In the genomic region with DNA sequence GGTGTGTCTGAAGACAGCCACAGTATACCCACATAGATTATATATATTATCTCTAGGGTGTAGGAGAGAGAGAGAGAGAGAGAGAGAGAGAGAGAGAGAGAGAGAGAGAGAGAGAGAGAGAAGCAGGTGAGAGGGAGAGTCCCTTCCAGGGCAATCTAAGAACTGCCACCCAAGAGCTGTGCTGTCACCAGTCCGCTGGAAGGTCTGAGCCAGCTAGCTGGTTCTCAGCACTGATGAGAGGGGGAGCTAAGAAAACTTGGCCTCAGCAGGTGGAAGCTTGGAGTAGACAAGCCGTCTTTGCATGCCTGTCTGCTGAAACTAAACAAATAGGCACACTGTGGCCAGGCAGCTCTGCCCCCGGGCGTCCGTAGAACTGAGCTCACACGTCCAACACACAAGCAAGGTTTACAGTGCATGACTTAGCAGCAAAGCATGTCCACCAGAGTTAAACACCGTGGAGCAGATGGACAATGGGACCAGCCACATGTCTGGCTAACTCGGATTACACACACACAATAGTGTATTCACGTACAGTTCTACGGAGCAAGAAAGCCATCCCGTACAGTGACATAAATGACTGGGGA, we compare ENCODE assay signal across 17 mouse cellular contexts. TPM values are rescaled to one million over a fixed set of nuclear protein-coding genes. Genes with fewer than 3 reads are reported as not detected.
DNase-seq lines count a peak whose midpoint lies in the region; ATAC-seq and TF ChIP-seq lines count a peak whose summit lies in the region.
"Had no signal": no experiment of that assay in that cellular context is flagged by ENCODE, and none has a peak within 500 bp of the region (broad histone marks: within the 10 kb centered on the region; RNA-seq: fewer than 3 reads in every experiment).

No protein-coding gene starts in this region.

- WGBS in hindbrain, embryonic 12.5 days = 56% methylated on average over 11 of the region's 11 CpGs
- 81% methylated on average over 11 of the region's 11 CpGs for WGBS in hindbrain, embryonic 10.5 days
- 79% methylated on average over 11 of the region's 11 CpGs for WGBS in liver, embryonic 16.5 days (ENCODE audit: insufficient replicate concordance)
- WGBS in neural tube, embryonic 13.5 days = 44% methylated on average over 11 of the region's 11 CpGs

- no peaks in the 10 kb centered on the region for H3K9me3 ChIP-seq in hindbrain, embryonic 12.5 days (replicated peaks)
- H3K9me3 ChIP-seq in hindbrain, embryonic 10.5 days = no peaks in the 10 kb centered on the region
- no peaks in the 10 kb centered on the region for H3K9me3 ChIP-seq in liver, embryonic 16.5 days (replicated peaks; ENCODE audit: control insufficient read depth, low read length)
- H3K9me3 ChIP-seq in neural tube, embryonic 13.5 days = no peaks in the 10 kb centered on the region
- H3K9me3 ChIP-seq: embryonic facial prominence, embryonic 15.5 days; limb, embryonic 13.5 days had no signal

- TF ChIP-seq CTCF in Patski (IDR thresholded peaks at IDR 0.05) = no peak

- H3K27me3 ChIP-seq in hindbrain, embryonic 12.5 days = no peaks in the 10 kb centered on the region
- no peaks in the 10 kb centered on the region for H3K27me3 ChIP-seq in hindbrain, embryonic 10.5 days (ENCODE audit: insufficient read depth, poor library complexity, severe bottlenecking)
- no peaks in the 10 kb centered on the region for H3K27me3 ChIP-seq in liver, embryonic 16.5 days (ENCODE audit: control insufficient read depth, insufficient read depth, low read depth, low read length)
- H3K27me3 ChIP-seq in Patski = no peaks in the 10 kb centered on the region
- H3K27me3 ChIP-seq in neural tube, embryonic 13.5 days = no peaks in the 10 kb centered on the region
- H3K27me3 ChIP-seq: embryonic facial prominence, embryonic 15.5 days; heart, embryonic 12.5 days; limb, embryonic 13.5 days had no signal

- H3K27ac ChIP-seq in hindbrain, embryonic 12.5 days = peak overlapping the region; percentile 23; the same call in 1 of the 2 replicates
- H3K27ac ChIP-seq in hindbrain, embryonic 10.5 days = no peak overlapping the region
- H3K27ac ChIP-seq in liver, embryonic 16.5 days (ENCODE audit: low read length) = no peak overlapping the region
- peak overlapping the region; percentile 7; the same call in 1 of the 2 replicates for H3K27ac ChIP-seq in neural tube, embryonic 13.5 days (replicated peaks)
- H3K27ac ChIP-seq: embryonic facial prominence, embryonic 15.5 days; limb, embryonic 13.5 days had no signal

- H3K9ac ChIP-seq in hindbrain, embryonic 12.5 days = no peak overlapping the region
- no peak overlapping the region for H3K9ac ChIP-seq in liver, embryonic 16.5 days (ENCODE audit: low read depth, low read length)
- H3K9ac ChIP-seq in neural tube, embryonic 13.5 days = no peak overlapping the region
- H3K9ac ChIP-seq: embryonic facial prominence, embryonic 15.5 days; heart, embryonic 12.5 days; limb, embryonic 13.5 days had no signal

- peaks cover 15% of the 10 kb centered on the region; the same call in 1 of the 2 replicates for H3K4me1 ChIP-seq in hindbrain, embryonic 12.5 days
- peaks cover 28% of the 10 kb centered on the region for H3K4me1 ChIP-seq in hindbrain, embryonic 10.5 days (replicated peaks)
- no peaks in the 10 kb centered on the region for H3K4me1 ChIP-seq in liver, embryonic 16.5 days (ENCODE audit: control insufficient read depth, low read depth, low read length)
- peaks cover 7% of the 10 kb centered on the region; the same call in 1 of the 2 replicates for H3K4me1 ChIP-seq in neural tube, embryonic 13.5 days (replicated peaks)
- H3K4me1 ChIP-seq: limb, embryonic 13.5 days had no signal

- intact Hi-C loops in left cerebral cortex, postnatal 25 days (cut with DNase I) = no loop called here

- no peak overlapping the region for H3K4me3 ChIP-seq in hindbrain, embryonic 12.5 days
- no peak overlapping the region for H3K4me3 ChIP-seq in hindbrain, embryonic 10.5 days
- no peak overlapping the region for H3K4me3 ChIP-seq in liver, embryonic 16.5 days (ENCODE audit: low read depth, low read length)
- H3K4me3 ChIP-seq in neural tube, embryonic 13.5 days = no peak overlapping the region
- H3K4me3 ChIP-seq: embryonic facial prominence, embryonic 15.5 days; heart, embryonic 12.5 days; limb, embryonic 13.5 days had no signal

- peaks cover 8% of the 10 kb centered on the region for H3K36me3 ChIP-seq in hindbrain, embryonic 12.5 days
- peaks cover 15% of the 10 kb centered on the region for H3K36me3 ChIP-seq in hindbrain, embryonic 10.5 days
- H3K36me3 ChIP-seq in liver, embryonic 16.5 days (ENCODE audit: control insufficient read depth, insufficient read depth) = peaks cover 4% of the 10 kb centered on the region; the same call in 1 of the 2 replicates
- H3K36me3 ChIP-seq in neural tube, embryonic 13.5 days = peaks cover 33% of the 10 kb centered on the region

- no peak overlapping the region for H3K4me2 ChIP-seq in hindbrain, embryonic 12.5 days (replicated peaks)
- no peak overlapping the region for H3K4me2 ChIP-seq in liver, embryonic 16.5 days (ENCODE audit: low read depth, low read length)
- H3K4me2 ChIP-seq in neural tube, embryonic 13.5 days = no peak overlapping the region
- H3K4me2 ChIP-seq: embryonic facial prominence, embryonic 15.5 days; heart, embryonic 12.5 days; limb, embryonic 13.5 days had no signal

- POLR2A ChIA-PET in Patski (lab: Charles Lee) = no interaction called here

- CTCF ChIA-PET in Patski (lab: Charles Lee) = interaction anchor here (0.7 to 3.3 kb wide), 8 partner anchors 10 to 355 kb away, joined by 3 to 22 read pairs (median 4); no protein-coding TSS in a partner anchor

- no peak for ATAC-seq in hindbrain, embryonic 12.5 days (ENCODE audit: low FRiP score)
- ATAC-seq in liver, embryonic 16.5 days (ENCODE audit: low read depth) = peak; percentile 66; the same call in 1 of the 2 replicates
- ATAC-seq in Patski = peak; percentile 63
- ATAC-seq in neural tube, embryonic 13.5 days (ENCODE audit: low read depth) = no peak
- ATAC-seq: lung, postnatal 0 days had no signal

- DNase-seq in hindbrain, embryonic 10.5 days (ENCODE audit: low spot score) = no peak
- DNase-seq in liver (no peak), Patski (ENCODE audit: low read depth, low spot score) (peak; percentile 46)
- no peak for DNase-seq in left cerebral cortex, postnatal 25 days (ENCODE audit: low spot score in 2 of 2)
- DNase-seq: adrenal gland, postnatal 25 days; heart, postnatal 4 days; kidney, postnatal 25 days; layer of hippocampus, postnatal 36 days; thymus, postnatal 36 days had no signal

- in situ Hi-C loops in Patski (cut with MboI; ENCODE audit: low pct_unique_long_range_greater_than_20kb) = no loop called here

RNA-seq across cellular contexts. Expression of a gene that starts 35.3 kb away (rescaled TPM):
- 2.0 and 2.2 TPM in 2 replicates for polyA plus RNA-seq in hindbrain, embryonic 12.5 days (2016; fragmentation: Nextera tagmentation; extraction: Ambion mirVana)
- 3.7 and 5.0 TPM in 2 replicates for polyA plus RNA-seq in hindbrain, embryonic 10.5 days (2016; fragmentation: Nextera tagmentation; extraction: Ambion mirVana)
- 8.1 and 8.4 TPM in 2 replicates for polyA plus RNA-seq in liver, embryonic 16.5 days (2015; fragmentation: Nextera tagmentation; extraction: Ambion mirVana)
- 7.6 TPM for polyA plus RNA-seq in Patski (2021)
- polyA plus RNA-seq in neural tube, embryonic 13.5 days (2015; fragmentation: Nextera tagmentation; extraction: Ambion mirVana) = 1.1 and 2.1 TPM in 2 replicates
- 1 to 10 TPM; 2.2 to 2.9 TPM for total RNA-seq in left cerebral cortex, postnatal 25 days (2021)
- total RNA-seq: G1E had no signal
- polyA plus RNA-seq: G1E had no signal

Comparison
In these comparisons a context has a peak if more than half of its experiments do, and no peak if none do; other contexts are left out.
1. H3K27ac ChIP-seq: peak in hindbrain, embryonic 12.5 days (single experiment) and neural tube, embryonic 13.5 days (single experiment); none in hindbrain, embryonic 10.5 days (single experiment) and liver, embryonic 16.5 days (single experiment).
2. ATAC-seq: peak in liver, embryonic 16.5 days (single experiment) and Patski (single experiment); none in hindbrain, embryonic 12.5 days (single experiment) and neural tube, embryonic 13.5 days (single experiment).